Mouse (Mus musculus) cortical plate, adult 2 months (tissue): Measurements from ENCODE around the gene Hivep3.

Source experiments
- CTCF ChIP-seq: fragments of 200-500 bp; IDR thresholded peaks from 2 replicates; pipeline ENCODE4 v1.5.1; 2011; ENCODE audit warnings: mild to moderate bottlenecking, control low read depth, low read length; ENCODE audit not compliant: insufficient read depth; ENCODE audit errors: extremely low read depth
- POLR2A ChIP-seq: fragments of 200-500 bp; IDR thresholded peaks from 2 replicates; pipeline ENCODE4 v1.6.1; 2011; ENCODE audit warnings: mild to moderate bottlenecking, low read length, control low read depth; ENCODE audit not compliant: insufficient read depth; ENCODE audit errors: extremely low read depth

- TF ChIP-seq CTCF, result no peak
- no peak for TF ChIP-seq POLR2A
Measured at GRCm38 (mm10) chr4:120007889-120008288, 274.3 kb downstream of the Hivep3 start.
